Comparison of ENCODE assay signal across 17 mouse cellular contexts in genomic region chr13:111925349-111925748, GRCm38 (mm10).
DNase-seq lines count a peak whose midpoint lies in the region; ATAC-seq and TF ChIP-seq lines count a peak whose summit lies in the region.
"Had no signal": no experiment of that assay in that cellular context is flagged by ENCODE, and none has a peak within 500 bp of the region (broad histone marks: within the 10 kb centered on the region; RNA-seq: fewer than 3 reads in every experiment).

No protein-coding gene starts in this region.

- peak; percentile 73 for DNase-seq in midbrain, postnatal 0 days (ENCODE audit: low spot score)
- DNase-seq in midbrain, embryonic 14.5 days: no peak
- peak; percentile 32 to 47 for DNase-seq in cerebellum, adult 18-20 months
- DNase-seq in cerebellum, postnatal 14 days: peak; percentile 62 to 69
- DNase-seq in right cerebral cortex, postnatal 36 days (ENCODE audit: low spot score in 2 of 2): no peak
- DNase-seq in thymus, postnatal 36 days: no peak
- DNase-seq in adrenal gland, postnatal 4 days (ENCODE audit: low spot score in 2 of 2): no peak
- DNase-seq: heart, postnatal 14 days; kidney, adult 18-20 months; lung, postnatal 14 days; thymus, postnatal 14 days had no signal

- no peaks in the 10 kb centered on the region for H3K9me3 ChIP-seq in midbrain, postnatal 0 days (ENCODE audit: low read length)
- no peaks in the 10 kb centered on the region for H3K9me3 ChIP-seq in midbrain, embryonic 14.5 days (ENCODE audit: control insufficient read depth, low read length)

- H3K36me3 ChIP-seq in midbrain, postnatal 0 days (ENCODE audit: insufficient read depth, low read length): no peaks in the 10 kb centered on the region
- H3K36me3 ChIP-seq in midbrain, embryonic 14.5 days (ENCODE audit: control insufficient read depth, insufficient read depth, low read length): no peaks in the 10 kb centered on the region
- H3K36me3 ChIP-seq: embryonic facial prominence, embryonic 10.5 days; heart, embryonic 12.5 days had no signal

- H3K4me1 ChIP-seq in midbrain, postnatal 0 days (ENCODE audit: insufficient read depth, low read length): no peaks in the 10 kb centered on the region
- no peaks in the 10 kb centered on the region for H3K4me1 ChIP-seq in midbrain, embryonic 14.5 days (ENCODE audit: control insufficient read depth, insufficient read depth, low read length)
- H3K4me1 ChIP-seq: heart, embryonic 12.5 days; megakaryocyte, embryonic 14.5 days had no signal

- no peaks in the 10 kb centered on the region for H3K27me3 ChIP-seq in midbrain, postnatal 0 days (ENCODE audit: insufficient read depth, low read length)
- H3K27me3 ChIP-seq in midbrain, embryonic 14.5 days (ENCODE audit: control insufficient read depth, insufficient read depth, low read length): no peaks in the 10 kb centered on the region
- H3K27me3 ChIP-seq: heart, embryonic 12.5 days; megakaryocyte, embryonic 14.5 days had no signal

- no peak overlapping the region for H3K4me3 ChIP-seq in midbrain, postnatal 0 days (ENCODE audit: low read depth, low read length)
- H3K4me3 ChIP-seq in midbrain, embryonic 14.5 days (replicated peaks; ENCODE audit: low read depth, low read length): no peak overlapping the region
- H3K4me3 ChIP-seq: embryonic facial prominence, embryonic 10.5 days; heart, embryonic 12.5 days; megakaryocyte, embryonic 14.5 days had no signal

- ATAC-seq in midbrain, postnatal 0 days (ENCODE audit: low FRiP score): no peak
- no peak for ATAC-seq in midbrain, embryonic 14.5 days (ENCODE audit: low FRiP score, low TSS enrichment)
- ATAC-seq: forebrain, embryonic 16.5 days; midbrain, embryonic 16.5 days had no signal

- no peak overlapping the region for H3K9ac ChIP-seq in midbrain, postnatal 0 days (replicated peaks; ENCODE audit: low read length, poor library complexity, severe bottlenecking)
- H3K9ac ChIP-seq in midbrain, embryonic 14.5 days (replicated peaks; ENCODE audit: low read length): no peak overlapping the region
- H3K9ac ChIP-seq: heart, embryonic 12.5 days had no signal

- no peak overlapping the region for H3K27ac ChIP-seq in midbrain, postnatal 0 days (ENCODE audit: low read depth, low read length)
- no peak overlapping the region for H3K27ac ChIP-seq in midbrain, embryonic 14.5 days (replicated peaks; ENCODE audit: low read depth, low read length)
- H3K27ac ChIP-seq: embryonic facial prominence, embryonic 10.5 days; kidney, postnatal 0 days had no signal

- 88% methylated on average over 7 of the region's 7 CpGs for WGBS in midbrain, postnatal 0 days
- 90% methylated on average over 7 of the region's 7 CpGs for WGBS in midbrain, embryonic 14.5 days

- TF ChIP-seq CTCF in midbrain, postnatal 0 days (IDR thresholded peaks at IDR 0.05): no peak

- no peak overlapping the region for H3K4me2 ChIP-seq in midbrain, postnatal 0 days (ENCODE audit: low read depth, low read length, poor library complexity, severe bottlenecking)
- no peak overlapping the region for H3K4me2 ChIP-seq in midbrain, embryonic 14.5 days (ENCODE audit: low read length)
- H3K4me2 ChIP-seq: heart, embryonic 12.5 days had no signal

Comparison
In these comparisons a context has a peak if more than half of its experiments do, and no peak if none do; other contexts are left out.
1. DNase-seq: peak in midbrain, postnatal 0 days (single experiment), cerebellum, adult 18-20 months (2 of 2) and cerebellum, postnatal 14 days (2 of 2); none in midbrain, embryonic 14.5 days (single experiment), right cerebral cortex, postnatal 36 days (0 of 2), thymus, postnatal 36 days (0 of 2) and adrenal gland, postnatal 4 days (0 of 2).